Mouse (Mus musculus) erythroblast, embryonic 14.5 days (primary cell): Measurements from ENCODE around the gene Gcc2.

Experiments
- GATA1 ChIP-seq: IDR thresholded peaks from 2 replicates; pipeline ENCODE4 v1.6.1; 2012; ENCODE audit warnings: low read length, inconsistent platforms, mixed read lengths
- TAL1 ChIP-seq: IDR thresholded peaks from 3 replicates; pipeline ENCODE4 v1.6.1; 2012; ENCODE audit warnings: low read length, inconsistent platforms, mixed read lengths

GRCm38 (mm10) chr10:58330635-58331034 lies 75.3 kb downstream of the Gcc2 start:
- TF ChIP-seq GATA1 (no peak), TAL1 (no peak)
